Mouse (Mus musculus): ENCODE measurements around the gene Pcca. TPM values are rescaled to one million over a fixed set of nuclear protein-coding genes. Genes with fewer than 3 reads are reported as not detected.

Pcca gene
- polyA plus RNA-seq, 1 experiment, result 15.6 TPM

DNA sequence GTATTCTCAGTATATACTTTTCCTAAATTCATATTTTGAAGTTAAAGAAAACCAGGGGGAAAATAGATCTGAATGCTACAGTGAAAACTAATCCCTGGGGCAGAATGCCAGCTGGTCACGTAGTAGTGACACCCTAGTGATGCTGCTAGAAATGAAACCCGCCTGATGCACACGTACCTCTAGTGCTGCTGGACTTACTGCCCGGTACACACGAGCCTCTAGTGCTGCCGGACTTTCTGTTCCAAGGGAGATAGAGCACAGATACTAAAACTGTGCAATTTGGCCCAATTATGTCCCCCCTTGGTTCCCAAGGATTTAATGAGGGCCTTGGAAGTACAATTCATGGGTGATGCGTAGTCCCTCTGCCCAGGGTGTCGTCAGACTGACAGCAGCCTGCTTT is 340.9 kb downstream of the Pcca start:
- WGBS, result 94% methylated on average over 8 of the region's 8 CpGs
- no peak for DNase-seq (ENCODE audit: low read depth, low spot score)

DNA sequence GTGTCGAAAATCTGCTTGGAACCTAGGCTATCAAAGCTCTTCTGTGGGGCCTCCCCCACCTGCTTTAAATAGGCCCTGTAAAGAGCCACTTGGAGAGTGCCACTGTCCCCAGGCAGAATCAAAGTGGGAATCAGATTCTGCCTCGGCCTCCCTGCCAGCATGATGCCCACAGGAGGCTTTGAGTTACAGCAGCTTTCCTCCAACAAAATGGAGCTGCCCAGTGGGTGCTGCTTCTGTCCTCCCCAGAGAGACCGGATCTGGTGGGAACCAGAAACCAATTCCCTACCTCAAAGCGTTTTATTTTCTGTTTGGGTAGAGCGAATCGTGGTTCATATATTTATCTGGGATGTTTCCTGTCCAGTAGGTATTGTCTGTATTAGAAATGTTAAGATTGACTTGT is 341.5 kb downstream of the Pcca start:
- WGBS, result 80% methylated on average over 6 of the region's 6 CpGs
- DNase-seq (ENCODE audit: low read depth, low spot score), result no peak

DNA sequence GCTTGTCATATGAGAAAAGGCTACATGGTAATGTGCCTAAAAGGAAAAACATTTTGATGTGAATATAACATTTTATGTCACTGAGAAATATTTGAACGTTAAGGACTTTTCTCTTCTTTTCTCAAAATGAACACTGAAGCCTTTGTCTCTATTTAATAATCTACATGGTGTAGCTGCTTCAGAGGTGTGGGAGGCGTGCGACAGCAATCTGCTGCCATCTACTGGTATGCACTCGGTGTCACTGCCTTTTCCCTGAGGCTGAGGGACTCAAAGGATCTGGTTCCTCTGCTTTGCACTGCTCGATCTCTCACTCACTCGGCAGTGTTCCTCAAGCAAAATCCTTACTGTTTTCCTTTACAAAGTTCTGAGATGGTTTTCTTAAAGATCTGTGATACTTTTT is 342.0 kb downstream of the Pcca start:
- 4% methylated on average over 6 of the region's 6 CpGs for WGBS
- no peak for DNase-seq (ENCODE audit: low read depth, low spot score)

- no peak for DNase-seq (ENCODE audit: low read depth, low spot score)
Observed at GRCm38 (mm10) chr14:122876723-122877122, 342.6 kb downstream of the Pcca start.

DNA sequence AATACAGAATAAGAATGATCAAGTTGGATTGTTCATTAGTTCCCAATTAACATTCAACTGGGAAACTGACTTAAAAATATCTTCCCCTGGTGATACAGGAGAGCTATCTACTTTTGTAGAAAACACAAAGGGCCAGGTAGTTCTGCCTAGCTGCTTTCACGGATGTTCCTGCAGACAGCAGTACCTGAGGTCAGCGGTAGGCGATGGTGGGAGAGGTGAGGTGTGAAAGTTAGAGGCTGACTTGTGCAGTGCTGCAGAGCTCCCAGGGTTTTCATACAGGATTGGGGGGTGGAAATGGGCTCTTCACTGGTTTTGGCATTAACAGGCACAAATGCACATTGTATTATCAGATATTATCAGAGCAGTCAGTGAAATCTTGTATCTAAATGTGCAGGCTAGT is 343.7 kb downstream of the Pcca start:
- WGBS, result 92% methylated on average over 3 of the region's 3 CpGs
- DNase-seq (ENCODE audit: low read depth, low spot score), result no peak

More at GRCm38 (mm10) chr14:122876723-122877122, 342.6 kb downstream of the Pcca start:
- 66% methylated on average over 7 of the region's 7 CpGs for WGBS

DNA sequence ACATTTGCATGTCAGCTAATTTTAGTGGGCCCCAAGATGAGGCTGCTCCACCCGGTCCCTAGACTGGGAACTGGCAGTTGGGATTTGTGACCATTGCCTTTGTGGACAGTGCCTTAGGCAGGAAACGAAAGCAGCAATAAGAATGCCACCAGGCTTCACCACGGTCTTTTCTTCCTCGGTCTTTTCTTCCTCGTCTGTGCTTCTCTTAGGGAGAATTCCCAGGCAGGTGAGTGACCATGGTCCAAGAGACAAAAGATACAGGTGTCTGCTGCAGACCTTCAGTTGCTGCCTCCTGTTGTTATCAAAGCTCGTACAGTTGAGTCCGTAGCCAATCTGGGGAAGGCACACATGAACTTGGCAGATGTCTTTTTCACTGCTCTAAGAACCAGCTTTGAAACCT is 346.2 kb downstream of the Pcca start:
- 27% methylated on average over 7 of the region's 7 CpGs for WGBS
- DNase-seq (ENCODE audit: low read depth, low spot score), result no peak

- DNase-seq (ENCODE audit: low read depth, low spot score), result no peak
- 92% methylated on average over 2 of the region's 2 CpGs for WGBS
Observed at GRCm38 (mm10) chr14:122881699-122882098, 347.6 kb downstream of the Pcca start.

DNA sequence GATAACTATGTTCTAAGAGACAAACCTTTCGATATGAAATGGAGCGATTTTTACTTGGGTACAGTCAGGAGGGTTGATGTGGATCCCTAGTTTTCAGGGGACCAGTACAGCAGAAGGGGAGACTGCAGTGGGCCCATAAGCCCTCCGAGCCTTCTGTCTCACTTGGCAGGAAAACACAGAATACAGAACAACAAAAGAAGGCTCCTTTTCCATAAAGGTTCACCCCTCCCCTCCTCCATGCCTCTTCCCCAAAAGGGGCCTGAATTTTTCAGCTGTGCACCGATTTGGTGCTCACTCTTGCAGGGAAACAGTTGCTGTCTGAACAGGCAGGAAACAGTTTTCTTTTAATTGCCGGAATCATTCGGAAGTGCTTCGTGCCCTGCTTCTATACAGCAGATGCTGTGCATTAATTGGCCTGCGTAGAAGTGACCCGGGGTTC is 348.1 kb downstream of the Pcca start:
- DNase-seq (ENCODE audit: low read depth, low spot score), result no peak
- 88% methylated on average over 9 of the region's 9 CpGs for WGBS

GRCm38 (mm10) chr14:122882795-122883409 is 348.8 kb downstream of the Pcca start:
- 92% methylated on average over 7 of the region's 7 CpGs for WGBS
- no peak for DNase-seq (ENCODE audit: low read depth, low spot score)

- DNase-seq (ENCODE audit: low read depth, low spot score), result no peak
- 92% methylated on average over 4 of the region's 4 CpGs for WGBS
Observed at GRCm38 (mm10) chr14:122883410-122883806, 349.3 kb downstream of the Pcca start.

- 33% methylated on average over 10 of the region's 10 CpGs for WGBS
- DNase-seq (ENCODE audit: low read depth, low spot score), result no peak
Observed at GRCm38 (mm10) chr14:122883821-122884584, 349.9 kb downstream of the Pcca start.

GRCm38 (mm10) chr14:122885893-122886292 is 351.8 kb downstream of the Pcca start:
- no peak for DNase-seq (ENCODE audit: low read depth, low spot score)
- 84% methylated on average over 7 of the region's 7 CpGs for WGBS

DNA sequence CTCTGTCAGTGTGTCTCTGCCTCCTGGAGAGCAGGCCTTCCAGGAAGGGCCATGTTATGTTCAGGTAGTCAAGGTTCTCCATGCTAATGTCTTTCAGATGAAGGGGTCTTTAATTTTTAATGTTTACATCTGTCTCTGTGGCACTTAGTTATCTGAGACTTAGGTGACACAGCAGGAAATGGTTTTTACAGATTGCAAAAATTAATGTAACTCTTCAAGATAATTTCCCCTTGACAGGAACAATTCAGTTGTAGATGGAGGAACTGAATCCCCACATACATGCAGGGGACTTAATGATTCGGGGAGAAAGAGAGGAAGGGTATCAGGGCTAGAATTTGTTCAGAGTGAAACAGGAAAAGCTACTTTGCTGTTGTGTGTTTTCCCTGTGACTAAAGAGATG is 353.2 kb downstream of the Pcca start:
- no peak for DNase-seq (ENCODE audit: low read depth, low spot score)
- WGBS, result 78% methylated on average over 1 of the region's 1 CpGs

GRCm38 (mm10) chr14:122887702-122888479 is 353.8 kb downstream of the Pcca start:
- DNase-seq (ENCODE audit: low read depth, low spot score), result no peak
- 98% methylated on average over 3 of the region's 3 CpGs for WGBS

GRCm38 (mm10) chr14:122888480-122888872 is 354.4 kb downstream of the Pcca start:
- DNase-seq (ENCODE audit: low read depth, low spot score), result no peak
- 83% methylated on average over 1 of the region's 1 CpGs for WGBS

GRCm38 (mm10) chr14:122891470-122891968 is 357.4 kb downstream of the Pcca start:
- DNase-seq (ENCODE audit: low read depth, low spot score), result no peak
- 87% methylated on average over 12 of the region's 12 CpGs for WGBS

DNA sequence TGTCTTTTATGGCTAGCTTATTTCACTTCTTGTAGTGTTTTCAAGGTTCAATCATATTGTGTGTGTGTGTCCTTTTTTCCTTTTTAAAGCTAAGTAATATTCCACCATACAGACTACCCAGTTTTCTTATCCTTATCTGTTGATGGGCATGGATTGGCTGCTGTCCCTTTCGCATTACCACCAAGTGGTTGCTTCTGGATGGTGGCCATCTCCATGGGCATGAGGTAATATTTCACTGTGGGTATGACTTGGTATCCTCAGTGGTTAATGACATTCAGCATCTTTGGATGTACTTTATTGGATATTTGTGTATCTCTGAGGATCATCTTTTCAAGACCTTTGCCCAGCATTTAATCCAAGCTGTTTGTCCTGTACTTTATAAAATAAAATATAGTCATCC is 362.0 kb downstream of the Pcca start:
- DNase-seq (ENCODE audit: low read depth, low spot score), result no peak
- WGBS, result 93% methylated on average over 1 of the region's 1 CpGs

GRCm38 (mm10) chr14:122898550-122898949 is 364.4 kb downstream of the Pcca start:
- no peak for DNase-seq (ENCODE audit: low read depth, low spot score)

- no peak for DNase-seq (ENCODE audit: low read depth, low spot score)
Observed at GRCm38 (mm10) chr14:122900679-122901078, 366.6 kb downstream of the Pcca start.

DNA sequence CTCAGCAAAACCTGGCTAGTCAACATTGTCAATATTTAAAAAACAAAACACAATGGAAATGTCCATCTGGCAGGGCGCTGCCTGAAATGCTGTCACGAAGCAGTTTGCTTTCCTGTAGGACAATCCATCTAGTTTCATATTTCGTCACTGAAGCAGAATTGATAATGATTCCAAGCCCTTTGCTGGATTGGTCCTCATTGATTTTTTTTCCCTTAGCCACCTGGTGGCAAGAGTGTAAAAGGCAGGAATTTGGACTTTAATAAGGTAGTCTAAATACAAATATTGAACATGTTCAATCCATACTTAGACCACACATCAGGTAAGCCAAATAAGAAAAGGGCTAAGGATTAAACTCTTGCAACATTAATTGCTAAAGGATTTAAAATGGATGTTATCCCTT is 367.1 kb downstream of the Pcca start:
- no peak for DNase-seq (ENCODE audit: low read depth, low spot score)
- 39% methylated on average over 3 of the region's 3 CpGs for WGBS

DNA sequence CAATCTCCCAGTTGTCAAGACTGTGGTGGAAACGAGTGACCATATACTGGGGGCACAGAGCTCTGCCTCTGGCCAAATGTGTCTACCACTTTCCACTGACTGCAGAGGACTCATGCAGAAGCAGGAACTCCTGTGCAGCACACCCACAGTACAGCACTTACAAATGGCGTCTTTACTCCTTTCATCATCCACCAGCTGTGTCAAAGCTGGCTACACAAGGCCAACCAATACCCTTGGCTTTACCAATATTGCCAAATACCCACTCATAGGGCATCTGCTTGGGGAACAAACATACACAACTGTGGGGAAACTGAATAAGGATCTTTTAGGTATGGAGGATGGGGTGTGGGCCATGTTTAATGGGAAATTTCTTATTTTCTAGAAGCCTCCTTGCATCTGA is 367.6 kb downstream of the Pcca start:
- WGBS, result 39% methylated on average over 2 of the region's 2 CpGs

More for the DNA sequence above, 367.6 kb downstream of the Pcca start:
- no peak for DNase-seq (ENCODE audit: low read depth, low spot score)
